Mouse (Mus musculus) intestine, postnatal 0 days (tissue): ENCODE data around the gene Ascc2. TPM values are rescaled to one million over a fixed set of nuclear protein-coding genes. Genes with fewer than 3 reads are reported as not detected.
A peak's percentile ranks its signal among the peaks of the same experiment; 100 is the strongest.

Source experiments
- ATAC-seq: fragments of 200-750 bp; cut with Nextera tagmentation; 2 replicates; pipeline ENCODE4 v1.8.0; 2017; ENCODE audit warnings: mild to moderate bottlenecking, moderate TSS enrichment, moderate library complexity
- H3K27ac ChIP-seq: fragments of 300-500 bp; sonication (generic); 2 replicates; pipeline ENCODE4 v1.5.1; 2014; ENCODE audit warnings: mild to moderate bottlenecking, low read depth, low read length, moderate library complexity
- H3K27me3 ChIP-seq: fragments of 300-500 bp; sonication (generic); replicated peaks from 2 replicates; pipeline ENCODE4 v1.6.1; 2014; ENCODE audit warnings: low read length, mixed read lengths; ENCODE audit not compliant: control insufficient read depth, insufficient read depth
- H3K36me3 ChIP-seq: fragments of 300-500 bp; sonication (generic); 2 replicates; pipeline ENCODE4 v1.6.1; 2014; ENCODE audit warnings: mild to moderate bottlenecking, moderate library complexity; ENCODE audit not compliant: control insufficient read depth, insufficient read depth
- H3K4me1 ChIP-seq: fragments of 300-500 bp; sonication (generic); replicated peaks from 2 replicates; pipeline ENCODE4 v1.6.1; 2014; ENCODE audit warnings: antibody characterized with exemption, low read length, mixed read lengths; ENCODE audit not compliant: control insufficient read depth, insufficient read depth
- H3K4me2 ChIP-seq: fragments of 300-500 bp; sonication (generic); replicated peaks from 2 replicates; pipeline ENCODE4 v1.6.1; 2014; ENCODE audit warnings: low read depth, mild to moderate bottlenecking, moderate library complexity
- H3K4me3 ChIP-seq: fragments of 300-500 bp; sonication (generic); 2 replicates; pipeline ENCODE4 v1.5.1; 2014; ENCODE audit warnings: low read depth, low read length
- H3K9ac ChIP-seq: fragments of 300-500 bp; sonication (generic); 2 replicates; pipeline ENCODE4 v1.6.1; 2014; ENCODE audit warnings: mild to moderate bottlenecking, low read depth, low read length
- H3K9me3 ChIP-seq: fragments of 300-500 bp; sonication (generic); 2 replicates; pipeline ENCODE4 v1.6.1; 2016; ENCODE audit warnings: mixed run types; ENCODE audit not compliant: control insufficient read depth
- CTCF ChIP-seq: sonication (generic); IDR thresholded peaks from 2 replicates; pipeline ENCODE4 v1.5.1; 2016; ENCODE audit warnings: low read depth, mild to moderate bottlenecking, control low read depth, antibody characterized with exemption, moderate library complexity
- WGBS: fragments of 180-500 bp; shearing (Covaris S2); extraction: QIAGEN DNeasy Blood & Tissue Kit; methylation state at CpG from one replicate; pipeline ENCODE4 v1.1.7; 2014; 5-methylcytosine and 5-hydroxymethylcytosine counted together
- polyA plus RNA-seq: library from polyadenylated mRNA; unstranded; fragments of >200 nt; fragmentation: Nextera tagmentation; extraction: Ambion mirVana; gene quantifications from 2 replicates; pipeline ENCODE4 v1.2.1, GENCODE M21; 2015

The Ascc2 gene
- polyA plus RNA-seq, 1 experiment from 2014 or later = 17.1 TPM

- H3K4me1 ChIP-seq = no peaks in the 10 kb centered on the region
- H3K4me2 ChIP-seq = no peak overlapping the region
- H3K4me3 ChIP-seq = no peak overlapping the region
- no peak for TF ChIP-seq CTCF
- peak; percentile 86 for ATAC-seq
- H3K9me3 ChIP-seq = no peaks in the 10 kb centered on the region
- peaks cover 45% of the 10 kb centered on the region for H3K36me3 ChIP-seq
- WGBS = 45% methylated on average over 6 of the region's 6 CpGs
- H3K27me3 ChIP-seq = no peaks in the 10 kb centered on the region
- H3K9ac ChIP-seq = no peak overlapping the region
- no peak overlapping the region for H3K27ac ChIP-seq
These were observed 37.6 kb downstream of the Ascc2 start for GRCm38 (mm10) chr11:4675126-4675562.

DNA sequence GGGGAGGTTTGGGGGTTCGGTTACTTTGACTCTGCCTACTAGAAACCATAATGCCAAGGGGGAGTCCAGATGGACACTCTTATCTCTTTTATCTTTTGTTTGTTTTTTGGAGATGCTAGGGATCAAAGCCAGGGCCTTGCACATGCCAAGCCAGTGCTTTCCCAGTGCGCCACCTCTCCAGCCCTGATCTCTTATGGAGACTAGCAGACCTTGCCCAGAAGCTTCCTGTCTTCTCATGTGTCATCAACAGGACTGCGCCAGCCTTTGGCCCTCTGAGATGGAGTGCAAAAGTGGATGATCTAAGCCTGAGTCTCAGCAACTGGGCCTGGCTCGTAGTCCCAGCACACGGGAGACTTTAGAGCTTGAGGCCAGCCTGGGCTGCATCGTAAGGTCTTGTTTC, 38.1 kb downstream of the Ascc2 start:
- Histone ChIP-seq H3K9me3 (no peaks in the 10 kb centered on the region), H3K4me3 (no peak overlapping the region), H3K27ac (no peak overlapping the region), H3K9ac (no peak overlapping the region), H3K36me3 (peaks cover 48% of the 10 kb centered on the region), H3K27me3 (no peaks in the 10 kb centered on the region), H3K4me1 (no peaks in the 10 kb centered on the region), H3K4me2 (no peak overlapping the region)
- WGBS = 86% methylated on average over 6 of the region's 6 CpGs
- ATAC-seq = 0 out of 2 replicates have a peak, but pooled peaks have one; percentile 31
- TF ChIP-seq CTCF = no peak

- 85% methylated on average over 7 of the region's 7 CpGs for WGBS
- Histone ChIP-seq H3K27ac (no peak overlapping the region), H3K4me3 (no peak overlapping the region), H3K4me1 (no peaks in the 10 kb centered on the region), H3K9ac (no peak overlapping the region), H3K9me3 (no peaks in the 10 kb centered on the region), H3K4me2 (no peak overlapping the region), H3K27me3 (no peaks in the 10 kb centered on the region), H3K36me3 (peaks cover 65% of the 10 kb centered on the region)
- no peak for TF ChIP-seq CTCF
- no peak for ATAC-seq
These were observed 39.8 kb downstream of the Ascc2 start for GRCm38 (mm10) chr11:4677250-4677872.

GRCm38 (mm10) chr11:4678700-4679440, 41.3 kb downstream of the Ascc2 start:
- Histone ChIP-seq H3K9ac (no peak overlapping the region), H3K4me3 (no peak overlapping the region), H3K4me2 (no peak overlapping the region), H3K4me1 (no peaks in the 10 kb centered on the region), H3K27me3 (no peaks in the 10 kb centered on the region), H3K36me3 (peaks cover 69% of the 10 kb centered on the region), H3K9me3 (no peaks in the 10 kb centered on the region), H3K27ac (no peak overlapping the region)
- TF ChIP-seq CTCF = no peak
- 81% methylated on average over 13 of the region's 13 CpGs for WGBS
- no peak for ATAC-seq

DNA sequence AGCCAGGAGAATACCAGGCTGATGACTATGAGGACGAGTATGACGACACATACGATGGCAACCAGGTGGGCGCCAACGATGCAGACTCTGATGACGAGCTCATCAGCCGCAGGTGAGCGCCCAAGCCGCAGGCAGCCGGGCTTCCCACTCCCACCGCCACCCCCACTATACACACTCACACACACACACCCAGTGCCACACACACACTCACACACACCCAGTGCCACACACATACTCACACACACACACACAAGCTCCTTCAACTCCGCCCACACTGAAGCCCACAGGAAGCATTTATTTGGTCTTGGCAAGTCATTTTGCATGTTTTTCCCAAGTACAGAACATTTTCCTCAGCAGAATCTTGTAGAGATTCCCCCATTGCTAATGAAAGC, 41.9 kb downstream of the Ascc2 start:
- no peak overlapping the region for H3K4me3 ChIP-seq
- WGBS = 86% methylated on average over 12 of the region's 12 CpGs
- no peak for TF ChIP-seq CTCF
- H3K9me3 ChIP-seq = no peaks in the 10 kb centered on the region
- H3K4me1 ChIP-seq = no peaks in the 10 kb centered on the region
- no peak overlapping the region for H3K9ac ChIP-seq
- H3K27me3 ChIP-seq = no peaks in the 10 kb centered on the region
- H3K27ac ChIP-seq = no peak overlapping the region
- H3K4me2 ChIP-seq = no peak overlapping the region
- ATAC-seq = no peak
- peaks cover 70% of the 10 kb centered on the region for H3K36me3 ChIP-seq

DNA sequence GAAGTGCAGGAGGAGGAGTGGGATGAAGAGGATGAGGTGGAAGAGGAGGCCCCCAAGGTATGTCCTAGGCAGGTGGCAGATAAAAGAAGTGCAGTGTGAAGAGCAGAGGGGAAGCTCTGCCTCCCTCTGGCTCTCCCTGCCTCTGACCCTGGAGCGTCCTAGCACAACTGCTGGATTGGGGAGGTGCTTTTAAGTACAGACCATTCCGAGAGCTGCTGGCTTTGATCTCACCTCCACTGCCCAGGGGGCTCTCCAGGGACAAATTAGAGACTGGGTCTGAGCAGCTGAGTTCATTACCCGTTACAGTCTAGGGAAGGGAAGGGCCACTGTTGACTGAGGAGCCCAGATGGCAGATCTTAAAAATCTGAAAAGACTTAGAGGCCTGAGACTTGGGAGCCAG, 42.6 kb downstream of the Ascc2 start:
- Histone ChIP-seq H3K9ac (no peak overlapping the region), H3K27ac (no peak overlapping the region), H3K4me3 (no peak overlapping the region), H3K27me3 (no peaks in the 10 kb centered on the region), H3K36me3 (peaks cover 72% of the 10 kb centered on the region), H3K4me2 (no peak overlapping the region), H3K4me1 (no peaks in the 10 kb centered on the region), H3K9me3 (no peaks in the 10 kb centered on the region)
- WGBS = 54% methylated on average over 3 of the region's 3 CpGs
- no peak for TF ChIP-seq CTCF
- no peak for ATAC-seq
